Comparison of ENCODE assay signal across 26 mouse cellular contexts in the genomic region with DNA sequence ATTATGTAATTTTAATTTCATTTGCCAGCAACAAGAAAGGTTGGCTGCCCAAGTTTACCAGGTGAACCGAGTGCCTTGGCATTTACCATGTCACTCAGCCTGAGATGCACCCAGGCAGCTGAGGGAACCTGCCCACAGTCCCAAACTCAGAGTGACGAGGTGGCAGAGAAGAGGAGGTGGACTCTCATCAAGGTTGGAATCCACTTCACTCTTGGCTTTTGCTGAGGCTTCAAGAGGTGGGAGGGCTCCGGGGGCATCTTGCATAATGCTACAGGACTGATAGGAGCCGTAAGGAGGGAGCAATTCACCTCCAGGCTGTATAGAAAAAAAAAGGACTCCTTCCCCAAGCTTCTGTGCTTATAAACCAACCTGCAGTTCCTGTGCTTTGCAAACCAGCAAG. TPM values are rescaled to one million over a fixed set of nuclear protein-coding genes. Genes with fewer than 3 reads are reported as not detected.
DNase-seq lines count a peak whose midpoint lies in the region; ATAC-seq and TF ChIP-seq lines count a peak whose summit lies in the region.
"Had no signal": no experiment of that assay in that cellular context is flagged by ENCODE, and none has a peak within 500 bp of the region (broad histone marks: within the 10 kb centered on the region; RNA-seq: fewer than 3 reads in every experiment).

No protein-coding gene starts in this region.

- intact Hi-C loops in heart, adult 2 months (cut with DNase I), result loop anchor here (2.0 kb wide), 1 partner anchor 36 kb away; no protein-coding TSS in a partner anchor

- no peaks in the 10 kb centered on the region for H3K9me3 ChIP-seq in heart, postnatal 0 days (replicated peaks; ENCODE audit: control insufficient read depth, low read length)
- no peaks in the 10 kb centered on the region for H3K9me3 ChIP-seq in intestine, embryonic 15.5 days
- H3K9me3 ChIP-seq: heart, embryonic 10.5 days; hindbrain, embryonic 15.5 days; limb, embryonic 13.5 days; liver, embryonic 12.5 days; midbrain, embryonic 15.5 days; neural tube, embryonic 12.5 days had no signal

- TF ChIP-seq POLR2A in heart, adult 2 months (IDR thresholded peaks at IDR 0.05; ENCODE audit: insufficient read depth, low read depth, low read length), result no peak
- no peak for TF ChIP-seq POLR2A in lung, adult 2 months (IDR thresholded peaks at IDR 0.05; ENCODE audit: borderline replicate concordance, extremely low read depth, low read depth, low read length)

- H3K36me3 ChIP-seq in heart, postnatal 0 days (replicated peaks; ENCODE audit: control insufficient read depth, insufficient read depth, low read length), result no peaks in the 10 kb centered on the region
- no peaks in the 10 kb centered on the region for H3K36me3 ChIP-seq in heart, adult 2 months (ENCODE audit: control insufficient read depth, insufficient read depth, low read length)
- H3K36me3 ChIP-seq in intestine, embryonic 15.5 days, result no peaks in the 10 kb centered on the region
- H3K36me3 ChIP-seq: hindbrain, embryonic 15.5 days; liver, embryonic 12.5 days; midbrain, embryonic 15.5 days; neural tube, embryonic 12.5 days had no signal

- H3K27ac ChIP-seq in heart, postnatal 0 days (ENCODE audit: low read depth), result 0 out of 2 replicates have a peak overlapping the region, but pooled peaks have one; percentile 60
- no peak overlapping the region for H3K27ac ChIP-seq in heart, adult 2 months
- no peak overlapping the region for H3K27ac ChIP-seq in intestine, embryonic 15.5 days
- H3K27ac ChIP-seq: heart, embryonic 10.5 days; hindbrain, embryonic 15.5 days; limb, embryonic 13.5 days; liver, embryonic 12.5 days; macrophage; midbrain, embryonic 15.5 days; neural tube, embryonic 12.5 days had no signal

- no peak overlapping the region for H3K4me2 ChIP-seq in heart, postnatal 0 days (ENCODE audit: low read depth, low read length)
- no peak overlapping the region for H3K4me2 ChIP-seq in intestine, embryonic 15.5 days (replicated peaks)
- H3K4me2 ChIP-seq: hindbrain, embryonic 15.5 days; limb, embryonic 13.5 days; liver, embryonic 12.5 days; midbrain, embryonic 15.5 days; neural tube, embryonic 12.5 days had no signal

- no peak for ATAC-seq in heart, postnatal 0 days (ENCODE audit: insufficient read depth, low read depth)
- ATAC-seq in intestine, embryonic 15.5 days, result no peak
- ATAC-seq: activated CD4-positive, CD25-positive, alpha-beta regulatory T cell, adult 4 months; intestine, postnatal 0 days; liver, embryonic 12.5 days; midbrain, embryonic 15.5 days had no signal

- no peak overlapping the region for H3K4me3 ChIP-seq in heart, postnatal 0 days (ENCODE audit: low read depth, low read length)
- H3K4me3 ChIP-seq in heart, adult 2 months, result no peak overlapping the region
- no peak overlapping the region for H3K4me3 ChIP-seq in lung, adult 2 months (replicated peaks; ENCODE audit: extremely low read depth, low read depth, low read length)
- no peak overlapping the region for H3K4me3 ChIP-seq in intestine, embryonic 15.5 days (replicated peaks)
- H3K4me3 ChIP-seq: heart, embryonic 10.5 days; hindbrain, embryonic 15.5 days; limb, embryonic 13.5 days; liver, embryonic 12.5 days; midbrain, embryonic 15.5 days; neural tube, embryonic 12.5 days had no signal

- H3K9ac ChIP-seq in heart, postnatal 0 days (replicated peaks; ENCODE audit: low read depth, low read length), result no peak overlapping the region
- H3K9ac ChIP-seq in heart, adult 2 months (ENCODE audit: low read depth, low read length), result no peak overlapping the region
- no peak overlapping the region for H3K9ac ChIP-seq in intestine, embryonic 15.5 days
- H3K9ac ChIP-seq: hindbrain, embryonic 15.5 days; limb, embryonic 13.5 days; liver, embryonic 12.5 days; midbrain, embryonic 15.5 days; neural tube, embryonic 12.5 days had no signal

- 0 out of 2 replicates have a peak, but pooled peaks cover 10% of the 10 kb centered on the region for H3K4me1 ChIP-seq in heart, postnatal 0 days (ENCODE audit: control insufficient read depth, insufficient read depth)
- peaks cover 21% of the 10 kb centered on the region for H3K4me1 ChIP-seq in heart, adult 2 months (ENCODE audit: control insufficient read depth, insufficient read depth, low read length)
- H3K4me1 ChIP-seq in lung, adult 2 months (ENCODE audit: control insufficient read depth, insufficient read depth, low read length), result peaks cover 27% of the 10 kb centered on the region
- no peaks in the 10 kb centered on the region for H3K4me1 ChIP-seq in intestine, embryonic 15.5 days (replicated peaks)
- H3K4me1 ChIP-seq: liver, embryonic 12.5 days had no signal

- no peaks in the 10 kb centered on the region for H3K79me2 ChIP-seq in heart, adult 2 months (replicated peaks; ENCODE audit: control insufficient read depth, insufficient read depth, low read length)

- H3K27me3 ChIP-seq in heart, postnatal 0 days (ENCODE audit: control insufficient read depth, insufficient read depth, low read length), result no peaks in the 10 kb centered on the region
- H3K27me3 ChIP-seq in heart, adult 2 months (ENCODE audit: control insufficient read depth, insufficient read depth, low read length), result no peaks in the 10 kb centered on the region
- H3K27me3 ChIP-seq in intestine, embryonic 15.5 days (replicated peaks), result no peaks in the 10 kb centered on the region
- H3K27me3 ChIP-seq: hindbrain, embryonic 15.5 days; limb, embryonic 13.5 days; liver, embryonic 12.5 days; midbrain, embryonic 15.5 days; neural tube, embryonic 12.5 days had no signal

- no peak for DNase-seq in heart, postnatal 0 days (ENCODE audit: low spot score)
- no peak for DNase-seq in heart, adult 2 months
- DNase-seq in lung, adult 2 months, result peak; percentile 47
- DNase-seq in lung, postnatal 10 days, result peak; percentile 63
- DNase-seq in frontal cortex, postnatal 14 days (ENCODE audit: low spot score in 2 of 2), result no peak
- no peak for DNase-seq in layer of hippocampus, adult 18-20 months (ENCODE audit: low spot score in 2 of 2)
- DNase-seq: adrenal gland, adult 8-10 months; cerebellum, adult 9-10 months; heart, postnatal 4 days; kidney, postnatal 25 days; layer of hippocampus, postnatal 36 days; retina, postnatal 1 day; right cerebral cortex, postnatal 25 days; thymus, postnatal 14 days had no signal

- 76% methylated on average over 4 of the region's 4 CpGs for WGBS in heart, postnatal 0 days
- WGBS in heart, adult 2 months, result 79% methylated on average over 4 of the region's 4 CpGs
- WGBS in lung, adult 2 months, result 61% methylated on average over 4 of the region's 4 CpGs
- WGBS in intestine, embryonic 15.5 days, result 89% methylated on average over 4 of the region's 4 CpGs

- TF ChIP-seq CTCF in heart, postnatal 0 days (IDR thresholded peaks at IDR 0.05; ENCODE audit: low read depth), result no peak
- no peak for TF ChIP-seq CTCF in heart, adult 2 months (IDR thresholded peaks at IDR 0.05)
- no peak for TF ChIP-seq CTCF in lung, adult 2 months (IDR thresholded peaks at IDR 0.05; ENCODE audit: insufficient read depth, low read length)

- no peak for TF ChIP-seq EP300 in heart, postnatal 0 days (IDR thresholded peaks at IDR 0.05; ENCODE audit: low read depth)
- TF ChIP-seq EP300 in heart, adult 2 months (IDR thresholded peaks at IDR 0.05; ENCODE audit: insufficient read depth, low read depth, low read length), result no peak

RNA-seq across cellular contexts. Expression of a gene that starts 48.7 kb away (rescaled TPM):
- 6.8 and 8.5 TPM in 2 replicates for total RNA-seq in heart, postnatal 0 days (2014; rRNA removed; ENCODE audit: low replicate concordance)
- 9.1 and 9.4 TPM in 2 replicates for polyA plus RNA-seq in heart, postnatal 0 days (2015; fragmentation: Nextera tagmentation; extraction: Ambion mirVana)
- 10 to 100 TPM; 12.7 to 13.4 TPM for total RNA-seq in heart, adult 2 months (2021)
- 11.5 and 17.2 TPM in 2 replicates for polyA plus RNA-seq in heart, adult 2 months (2012; rRNA removed)
- polyA plus RNA-seq in lung, adult 2 months (2012; rRNA removed), result 76.2 and 128 TPM in 2 replicates
- 10 to 100 TPM; 23.4 to 24.4 TPM for total RNA-seq in layer of hippocampus, adult 18-20 months (2021)
- polyA plus RNA-seq in intestine, embryonic 15.5 days (2015; fragmentation: Nextera tagmentation; extraction: Ambion mirVana), result 17.5 and 20.1 TPM in 2 replicates
- total RNA-seq: MEL had no signal
- polyA plus RNA-seq: C2C12 had no signal

Comparison
In these comparisons a context has a peak if more than half of its experiments do, and no peak if none do; other contexts are left out.
1. DNase-seq: peak in lung, adult 2 months (single experiment) and lung, postnatal 10 days (single experiment); none in heart, postnatal 0 days (single experiment), heart, adult 2 months (0 of 2), frontal cortex, postnatal 14 days (0 of 2) and layer of hippocampus, adult 18-20 months (0 of 2).